Mouse (Mus musculus) liver, postnatal 0 days (tissue): ENCODE measurements around the gene Zfp566. TPM values are rescaled to one million over a fixed set of nuclear protein-coding genes. Genes with fewer than 3 reads are reported as not detected.

ENCODE experiments used
- ATAC-seq: fragments of 200-750 bp; cut with Nextera tagmentation; 2 replicates; pipeline ENCODE4 v1.8.0; 2017; ENCODE audit warnings: mild to moderate bottlenecking, moderate library complexity
- DNase-seq: peaks from one replicate; pipeline ENCODE4 v3.0.0-alpha.2; 2016
- H3K27ac ChIP-seq: fragments of 300-500 bp; sonication (generic); 2 replicates; pipeline ENCODE4 v1.5.1; 2014; ENCODE audit warnings: antibody characterized with exemption, moderate library complexity, mild to moderate bottlenecking, low read depth
- H3K27me3 ChIP-seq: fragments of 300-500 bp; sonication (generic); 2 replicates; pipeline ENCODE4 v1.6.1; 2014; ENCODE audit warnings: low read length, control low read depth, mixed read lengths; ENCODE audit not compliant: insufficient read depth
- H3K36me3 ChIP-seq: fragments of 300-500 bp; sonication (generic); replicated peaks from 2 replicates; pipeline ENCODE4 v1.6.1; 2014; ENCODE audit warnings: mild to moderate bottlenecking, control low read depth, low read length, moderate library complexity, mixed read lengths; ENCODE audit not compliant: insufficient read depth
- H3K4me1 ChIP-seq: fragments of 300-500 bp; sonication (generic); 2 replicates; pipeline ENCODE4 v1.6.1; 2014; ENCODE audit warnings: antibody characterized with exemption, mild to moderate bottlenecking, control low read depth; ENCODE audit not compliant: insufficient read depth
- H3K4me2 ChIP-seq: fragments of 300-500 bp; sonication (generic); 2 replicates; pipeline ENCODE4 v1.6.1; 2014; ENCODE audit warnings: low read depth, mild to moderate bottlenecking, low read length, moderate library complexity, mixed read lengths
- H3K4me3 ChIP-seq: fragments of 300-500 bp; sonication (generic); 2 replicates; pipeline ENCODE4 v1.5.1; 2014; ENCODE audit warnings: low read depth, low read length
- H3K9ac ChIP-seq: fragments of 300-500 bp; sonication (generic); replicated peaks from 2 replicates; pipeline ENCODE4 v1.6.1; 2014; ENCODE audit warnings: mild to moderate bottlenecking, moderate library complexity
- H3K9me3 ChIP-seq: fragments of 300-500 bp; sonication (generic); 2 replicates; pipeline ENCODE4 v1.6.1; 2016; ENCODE audit warnings: mild to moderate bottlenecking, control low read depth, low read length, mixed read lengths
- CTCF ChIP-seq: sonication (generic); IDR thresholded peaks from 2 replicates; pipeline ENCODE4 v1.5.1; 2016; ENCODE audit warnings: antibody characterized with exemption, low read depth
- EP300 ChIP-seq: IDR thresholded peaks from 2 replicates; pipeline ENCODE4 v1.6.1; 2016; ENCODE audit warnings: antibody characterized with exemption, low read depth, mild to moderate bottlenecking
- WGBS: fragments of 180-500 bp; shearing (Covaris S2); extraction: QIAGEN DNeasy Blood & Tissue Kit; methylation state at CpG from one replicate; pipeline ENCODE4 v1.1.7; 2014; ENCODE audit not compliant: insufficient replicate concordance; 5-methylcytosine and 5-hydroxymethylcytosine counted together
- polyA plus RNA-seq: library from polyadenylated mRNA; unstranded; fragments of >200 nt; fragmentation: Nextera tagmentation; extraction: Ambion mirVana; gene quantifications from 2 replicates; pipeline ENCODE4 v1.2.1, GENCODE M21; 2015

The Zfp566 gene
- polyA plus RNA-seq, 1 experiment from 2014 or later = 1.7 TPM

DNA sequence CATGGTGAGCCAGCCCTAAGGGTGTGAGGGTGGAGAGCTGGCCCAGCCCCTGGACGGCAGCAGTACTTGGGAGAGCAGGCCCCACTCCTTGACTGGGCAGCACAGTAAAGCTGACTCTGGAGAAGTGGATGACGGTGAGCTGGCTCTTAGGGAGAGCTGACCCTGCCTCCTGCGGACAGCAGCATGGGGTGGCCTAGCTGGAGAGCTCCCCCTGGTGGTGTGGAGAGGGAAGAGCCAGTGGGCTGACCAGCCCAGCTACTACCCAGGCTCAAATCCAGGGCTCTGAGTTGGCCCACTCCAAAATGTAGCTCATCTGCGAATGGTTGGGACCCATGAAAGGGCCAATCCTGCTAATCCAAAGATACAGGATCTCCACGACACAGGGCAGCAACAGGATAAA lies 25.7 kb downstream of the Zfp566 start:
- Histone ChIP-seq H3K4me3 (no peak overlapping the region), H3K4me1 (no peaks in the 10 kb centered on the region), H3K27ac (no peak overlapping the region), H3K4me2 (no peak overlapping the region), H3K36me3 (peaks cover 10% of the 10 kb centered on the region; the same call in 1 of the 2 replicates), H3K9ac (no peak overlapping the region), H3K27me3 (no peaks in the 10 kb centered on the region), H3K9me3 (no peaks in the 10 kb centered on the region)
- 75% methylated on average over 5 of the region's 5 CpGs for WGBS
- DNase-seq (no peak), ATAC-seq (no peak)
- TF ChIP-seq CTCF (peak; percentile 31), EP300 (no peak)

DNA sequence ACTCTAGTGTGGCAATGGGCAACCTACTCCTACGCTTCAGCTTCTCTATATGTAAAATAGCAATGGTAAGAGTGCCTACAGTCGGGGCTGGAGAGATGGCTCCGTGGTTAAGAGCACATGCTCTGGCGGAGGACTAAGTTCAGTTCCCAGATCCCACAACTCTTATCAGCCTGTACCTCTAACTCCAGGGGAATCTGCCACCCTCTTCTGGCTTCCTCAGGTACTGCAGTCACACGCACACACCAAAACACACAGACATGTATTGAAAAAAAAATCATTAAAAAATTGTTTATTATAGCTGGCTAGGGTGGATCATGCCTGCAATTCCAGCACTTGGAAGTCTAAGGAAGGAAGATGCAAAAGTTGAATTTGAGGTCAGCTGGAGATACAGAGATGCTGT lies 27.8 kb downstream of the Zfp566 start:
- Histone ChIP-seq H3K4me1 (no peaks in the 10 kb centered on the region), H3K9ac (no peak overlapping the region), H3K4me3 (no peak overlapping the region), H3K36me3 (0 out of 2 replicates have a peak, but pooled peaks cover 14% of the 10 kb centered on the region), H3K27me3 (no peaks in the 10 kb centered on the region), H3K4me2 (no peak overlapping the region), H3K9me3 (no peaks in the 10 kb centered on the region), H3K27ac (no peak overlapping the region)
- no peak for TF ChIP-seq EP300
- TF ChIP-seq CTCF = peak; percentile 63
- DNase-seq = peak; percentile 39
- no peak for ATAC-seq
- WGBS = 82% methylated on average over 5 of the region's 5 CpGs

DNA sequence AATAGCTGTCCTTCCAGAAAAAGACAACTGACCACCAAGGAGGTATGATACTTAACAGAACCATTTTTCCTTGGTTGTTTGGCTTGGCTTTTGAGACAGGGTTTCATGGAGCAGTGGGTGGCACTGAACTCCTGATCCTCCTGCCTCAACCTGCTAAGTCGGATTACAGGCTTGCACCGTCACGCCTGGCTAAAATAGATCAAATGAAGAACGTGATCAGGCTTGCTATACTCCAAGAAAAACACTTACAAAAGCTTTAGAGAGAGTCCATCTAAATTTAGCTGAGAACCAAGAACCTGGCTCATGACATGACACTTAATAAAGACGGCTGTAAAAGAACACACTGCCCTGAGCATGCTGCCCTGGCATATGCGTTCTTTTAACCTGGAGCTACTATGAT lies 30.0 kb downstream of the Zfp566 start:
- no peak overlapping the region for H3K9ac ChIP-seq
- no peaks in the 10 kb centered on the region for H3K4me1 ChIP-seq
- no peak overlapping the region for H3K27ac ChIP-seq
- TF ChIP-seq CTCF = no peak
- no peak for TF ChIP-seq EP300
- H3K4me3 ChIP-seq = no peak overlapping the region
- ATAC-seq (no peak), DNase-seq (no peak)
- no peak overlapping the region for H3K4me2 ChIP-seq
- no peaks in the 10 kb centered on the region for H3K9me3 ChIP-seq
- H3K36me3 ChIP-seq = 0 out of 2 replicates have a peak, but pooled peaks cover 14% of the 10 kb centered on the region
- WGBS = 85% methylated on average over 6 of the region's 6 CpGs
- no peaks in the 10 kb centered on the region for H3K27me3 ChIP-seq

DNA sequence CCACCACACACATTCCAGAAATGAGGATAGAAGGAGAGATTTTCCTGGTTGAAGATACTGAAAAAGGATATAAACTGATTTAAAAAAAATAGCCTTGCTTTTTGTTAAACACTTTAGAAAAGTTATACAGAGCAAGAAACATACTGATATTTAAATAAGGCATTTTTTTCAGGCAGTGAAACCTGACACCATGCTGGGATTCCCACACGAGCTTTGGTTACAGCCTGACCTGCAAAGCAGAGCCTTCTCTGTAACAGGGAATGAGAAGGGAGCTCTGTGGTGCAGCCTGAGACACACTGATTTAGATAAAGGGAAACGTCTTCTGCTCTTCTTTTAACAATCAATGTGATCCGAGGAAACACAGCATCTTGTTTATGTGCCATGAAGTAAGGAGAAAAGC lies 36.7 kb downstream of the Zfp566 start:
- Histone ChIP-seq H3K9ac (no peak overlapping the region), H3K27me3 (no peaks in the 10 kb centered on the region), H3K27ac (no peak overlapping the region), H3K4me2 (no peak overlapping the region), H3K4me1 (peaks cover 7% of the 10 kb centered on the region), H3K4me3 (no peak overlapping the region), H3K36me3 (no peaks in the 10 kb centered on the region), H3K9me3 (no peaks in the 10 kb centered on the region)
- no peak for DNase-seq
- TF ChIP-seq EP300 (no peak), CTCF (no peak)
- WGBS = 21% methylated on average over 3 of the region's 3 CpGs
- no peak for ATAC-seq

DNA sequence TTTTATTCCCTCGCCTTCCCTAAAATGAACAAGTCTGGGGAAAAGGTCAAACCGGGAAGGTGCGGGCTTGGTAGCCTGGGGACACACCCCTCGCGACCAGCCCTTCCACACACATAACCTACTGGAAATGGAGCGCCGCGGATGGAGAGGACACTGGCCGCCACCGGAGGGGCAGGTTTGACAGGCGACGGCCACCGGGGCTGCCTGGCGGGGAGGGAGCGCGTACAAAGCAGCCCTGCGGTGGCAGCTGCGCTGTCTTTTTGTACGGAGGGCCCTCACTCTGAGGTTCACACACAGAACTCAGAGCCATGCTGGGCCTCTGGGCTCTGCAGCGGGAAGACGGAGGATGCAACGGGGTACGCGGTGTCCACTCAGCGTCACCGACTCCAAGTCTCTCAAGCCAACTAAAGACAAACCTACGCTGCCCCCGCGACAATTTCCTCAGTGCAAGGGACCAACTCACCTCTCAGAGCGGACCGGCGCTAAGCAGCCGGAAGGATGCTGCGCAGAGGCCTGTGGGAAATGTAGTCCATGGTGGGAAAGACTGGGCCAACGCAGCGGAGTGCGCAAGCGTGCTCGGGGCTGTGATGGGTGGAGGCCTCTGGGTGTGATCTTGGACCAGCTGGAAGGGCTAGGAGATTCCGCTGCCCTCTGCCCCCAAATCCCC lies 39.3 kb downstream of the Zfp566 start, which contains the start of gene Zfp14:
Gene Zfp14 (minus strand): TSS at position 499 of the 667 bp plus-strand sequence.
- peak within 1 kb of the TSS; percentile 98 for H3K4me2 ChIP-seq
- H3K9me3 ChIP-seq = no peaks in the 10 kb centered on the region
- ATAC-seq (peak; percentile 100), DNase-seq (peak; percentile 90)
- H3K9ac ChIP-seq = peak within 1 kb of the TSS; percentile 60
- H3K4me3 ChIP-seq = peak within 1 kb of the TSS; percentile 73
- H3K27ac ChIP-seq = no peak within 1 kb of the TSS
- H3K36me3 ChIP-seq = no peaks in the 10 kb centered on the region
- TF ChIP-seq EP300 (no peak), CTCF (no peak)
- no peaks in the 10 kb centered on the region for H3K27me3 ChIP-seq
- WGBS = under 1% methylated on average over 40 of the region's 40 CpGs
- H3K4me1 ChIP-seq = peaks cover 7% of the 10 kb centered on the region

DNA sequence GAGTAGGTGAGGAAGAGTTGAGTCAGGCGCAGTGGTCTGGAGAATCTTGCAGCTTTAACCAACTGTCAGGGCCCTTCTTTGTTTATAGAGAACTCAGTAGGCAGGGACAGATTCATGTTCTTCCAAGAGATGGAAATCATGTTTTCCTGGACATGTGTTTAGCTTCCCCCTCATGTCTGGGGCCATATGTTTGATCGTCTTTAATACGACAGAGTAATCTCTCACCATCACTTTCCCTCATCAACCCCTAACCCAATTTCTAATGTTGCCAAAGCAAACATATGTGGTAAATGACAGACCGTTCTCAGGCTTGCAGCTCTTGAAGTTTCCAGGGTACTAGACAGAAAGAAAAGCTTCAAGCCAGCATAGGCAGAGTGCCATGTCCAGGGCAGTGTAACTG lies 42.2 kb downstream of the Zfp566 start:
- Histone ChIP-seq H3K36me3 (no peaks in the 10 kb centered on the region), H3K27me3 (no peaks in the 10 kb centered on the region), H3K4me2 (no peak overlapping the region), H3K9ac (no peak overlapping the region), H3K4me3 (no peak overlapping the region), H3K9me3 (no peaks in the 10 kb centered on the region), H3K27ac (no peak overlapping the region), H3K4me1 (peaks cover 7% of the 10 kb centered on the region)
- ATAC-seq (no peak), DNase-seq (no peak)
- 86% methylated on average over 4 of the region's 4 CpGs for WGBS
- no peak for TF ChIP-seq CTCF
- TF ChIP-seq EP300 = no peak

DNA sequence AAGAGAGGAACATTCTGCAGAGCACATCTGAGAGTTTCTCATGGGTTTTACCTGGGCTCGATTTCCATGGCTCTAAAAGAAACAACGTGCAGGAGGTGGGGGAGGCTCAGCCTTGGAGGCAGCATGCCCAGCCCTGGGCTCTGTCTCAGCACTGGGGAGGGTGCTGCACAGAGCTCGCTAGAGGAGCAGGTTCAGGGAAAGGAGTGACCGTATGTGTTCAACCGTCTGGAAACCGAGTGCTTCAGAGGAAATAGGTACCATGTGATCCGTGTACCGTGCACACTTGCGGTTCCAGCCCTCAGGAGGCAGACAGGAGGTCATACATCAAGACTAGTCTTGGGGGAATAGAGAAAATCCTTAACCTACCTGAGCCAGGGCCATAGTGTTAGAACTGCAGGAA lies 46.0 kb downstream of the Zfp566 start:
- no peak for DNase-seq
- Histone ChIP-seq H3K4me1 (no peaks in the 10 kb centered on the region), H3K36me3 (no peaks in the 10 kb centered on the region), H3K9ac (no peak overlapping the region), H3K4me2 (no peak overlapping the region), H3K9me3 (no peaks in the 10 kb centered on the region), H3K27ac (no peak overlapping the region), H3K4me3 (no peak overlapping the region), H3K27me3 (no peaks in the 10 kb centered on the region)
- TF ChIP-seq CTCF (no peak), EP300 (no peak)
- no peak for ATAC-seq
- WGBS = 54% methylated on average over 9 of the region's 9 CpGs
